Mouse (Mus musculus) right cerebral cortex, postnatal 4 days (tissue): ENCODE data around the gene Cdpf1.

Experiments
- DNase-seq: peaks from one replicate; pipeline ENCODE4 v3.0.0-alpha.2; 2022

Gene Cdpf1

GRCm38 (mm10) chr15:85811535-85812277 lies at the start of gene Cdpf1:
TSS of gene Cdpf1 (minus strand) at chr15:85811697.
- DNase-seq = peak; percentile 100

GRCm38 (mm10) chr15:85859490-85860031 lies 48.1 kb upstream of the Cdpf1 start, which contains the start of gene Gtse1:
TSS of gene Gtse1 (plus strand) at chr15:85859745.
- DNase-seq = peak; percentile 86

GRCm38 (mm10) chr15:85858980-85859489 lies 47.5 kb upstream of the Cdpf1 start:
- no peak for DNase-seq

GRCm38 (mm10) chr15:85851656-85852392 lies 40.3 kb upstream of the Cdpf1 start:
- no peak for DNase-seq

- DNase-seq = no peak
Measured at GRCm38 (mm10) chr15:85845071-85845470, 33.6 kb upstream of the Cdpf1 start.

- no peak for DNase-seq
Measured at GRCm38 (mm10) chr15:85841796-85842360, 30.4 kb upstream of the Cdpf1 start.

GRCm38 (mm10) chr15:85840983-85841382 lies 29.5 kb upstream of the Cdpf1 start:
- peak; percentile 50 for DNase-seq

GRCm38 (mm10) chr15:85836887-85837286 lies 25.4 kb upstream of the Cdpf1 start:
- no peak for DNase-seq

GRCm38 (mm10) chr15:85835335-85835734 lies 23.8 kb upstream of the Cdpf1 start:
- no peak for DNase-seq

GRCm38 (mm10) chr15:85832599-85832998 lies 21.1 kb upstream of the Cdpf1 start:
- no peak for DNase-seq

- DNase-seq = peak; percentile 72
Measured at GRCm38 (mm10) chr15:85831954-85832590, 20.6 kb upstream of the Cdpf1 start, which contains the start of gene Ttc38. TSS of gene Ttc38 (plus strand) at chr15:85832306.

- no peak for DNase-seq
Measured at GRCm38 (mm10) chr15:85829470-85829869, 18.0 kb upstream of the Cdpf1 start.

- no peak for DNase-seq
Measured at GRCm38 (mm10) chr15:85828071-85828470, 16.6 kb upstream of the Cdpf1 start.

GRCm38 (mm10) chr15:85826676-85827075 lies 15.2 kb upstream of the Cdpf1 start:
- no peak for DNase-seq

- no peak for DNase-seq
Measured at GRCm38 (mm10) chr15:85822011-85822359, 10.5 kb upstream of the Cdpf1 start.

GRCm38 (mm10) chr15:85821203-85822010 lies 9.9 kb upstream of the Cdpf1 start, which contains the start of gene Pkdrej:
TSS of gene Pkdrej (minus strand) at chr15:85821734.
- DNase-seq = peak; percentile 53

GRCm38 (mm10) chr15:85813428-85813827 lies 1.9 kb upstream of the Cdpf1 start:
- no peak for DNase-seq

- DNase-seq = peak; percentile 61
Measured at GRCm38 (mm10) chr15:85810806-85811521, 533 bp downstream of the Cdpf1 start.

GRCm38 (mm10) chr15:85810462-85810805 lies 1.1 kb downstream of the Cdpf1 start:
- DNase-seq = no peak

GRCm38 (mm10) chr15:85809091-85809490 lies 2.4 kb downstream of the Cdpf1 start:
- no peak for DNase-seq

GRCm38 (mm10) chr15:85808434-85808833 lies 3.1 kb downstream of the Cdpf1 start:
- no peak for DNase-seq
